Comparison of ENCODE assay signal across 8 mouse cellular contexts in the genomic region with DNA sequence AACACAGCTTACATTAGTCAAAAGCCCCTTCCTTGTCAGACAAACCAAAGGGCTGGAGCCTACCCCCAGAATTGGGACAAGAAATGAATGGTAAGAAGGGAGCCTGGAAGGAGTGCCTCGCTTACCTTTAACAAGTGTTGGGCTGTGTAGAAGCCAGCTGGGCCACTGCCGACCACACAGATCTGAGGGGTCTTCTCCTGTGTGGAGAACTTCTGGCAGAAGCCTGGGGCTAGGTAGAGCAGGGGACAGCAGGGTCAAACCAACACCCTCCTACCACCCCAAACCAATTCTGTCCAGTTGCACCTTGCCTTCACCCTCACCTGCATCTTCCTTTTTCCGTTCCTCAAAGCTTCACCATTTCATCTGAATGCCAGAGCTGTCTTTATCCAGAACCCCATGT. TPM values are rescaled to one million over a fixed set of nuclear protein-coding genes. Genes with fewer than 3 reads are reported as not detected.
DNase-seq lines count a peak whose midpoint lies in the region; ATAC-seq and TF ChIP-seq lines count a peak whose summit lies in the region.

No protein-coding gene starts in this region.

- peak overlapping the region; percentile 30; the same call in 1 of the 2 replicates for H3K27ac ChIP-seq in testis, adult 2 months (ENCODE audit: control insufficient read depth, insufficient read depth, low read depth, low read length)
- H3K27ac ChIP-seq in liver, embryonic 14.5 days: no peak overlapping the region

- WGBS in liver, embryonic 14.5 days (ENCODE audit: insufficient replicate concordance): 43% methylated on average over 3 of the region's 3 CpGs

- H3K36me3 ChIP-seq in testis, adult 2 months (ENCODE audit: control insufficient read depth, insufficient read depth, low read length): no peaks in the 10 kb centered on the region
- no peaks in the 10 kb centered on the region for H3K36me3 ChIP-seq in liver, embryonic 14.5 days (replicated peaks; ENCODE audit: control insufficient read depth, insufficient read depth, low read depth)

- H3K9ac ChIP-seq in liver, embryonic 14.5 days (replicated peaks): peak overlapping the region; percentile 79; the same call in 1 of the 2 replicates

- no peaks in the 10 kb centered on the region for H3K9me3 ChIP-seq in liver, embryonic 14.5 days (ENCODE audit: control insufficient read depth, low read length)

- no peaks in the 10 kb centered on the region for H3K27me3 ChIP-seq in testis, adult 2 months (ENCODE audit: control insufficient read depth, insufficient read depth, low read length)
- H3K27me3 ChIP-seq in liver, embryonic 14.5 days (ENCODE audit: control insufficient read depth, insufficient read depth, low read length): no peaks in the 10 kb centered on the region

- peaks cover 6% of the 10 kb centered on the region for H3K4me1 ChIP-seq in testis, adult 2 months (ENCODE audit: control insufficient read depth, insufficient read depth, low read length)
- peaks cover 8 to 30% of the 10 kb centered on the region in 2 experiments for H3K4me1 ChIP-seq in liver, embryonic 14.5 days (replicated peaks; ENCODE audit: control insufficient read depth in 2 of 2, insufficient read depth in 2 of 2, low read length in 1 of 2)

- TF ChIP-seq EP300 in liver, embryonic 14.5 days (IDR thresholded peaks at IDR 0.05; ENCODE audit: low read depth): no peak

- no peak for TF ChIP-seq POLR2A in testis, adult 2 months (IDR thresholded peaks at IDR 0.05; ENCODE audit: control insufficient read depth, low read depth, low read length)

- DNase-seq in cerebellum, adult 9-11 months: peak; percentile 59
- DNase-seq in testis, postnatal 14 days (ENCODE audit: low spot score): no peak
- DNase-seq in liver, embryonic 14.5 days (ENCODE audit: low read depth in 3 of 3, low spot score in 3 of 3): no peak
- no peak for DNase-seq in thymus, postnatal 4 days
- DNase-seq in thymus, postnatal 0 days (ENCODE audit: low spot score): no peak

- H3K4me3 ChIP-seq in testis, adult 2 months (ENCODE audit: control insufficient read depth, low read depth, low read length): peak overlapping the region; percentile 97
- peak overlapping the region; percentile 60 to 77; a peak in 3 of 4 replicates for H3K4me3 ChIP-seq in liver, embryonic 14.5 days (ENCODE audit: insufficient read depth in 1 of 2, low read depth in 2 of 2, low read length in 2 of 2)

- TF ChIP-seq CTCF in testis, adult 2 months (IDR thresholded peaks at IDR 0.05; ENCODE audit: control insufficient read depth, insufficient read depth, insufficient replicate concordance, low read depth, low read length): no peak
- no peak for TF ChIP-seq CTCF in liver, embryonic 14.5 days (IDR thresholded peaks at IDR 0.05; ENCODE audit: low read depth)

- no peak for ATAC-seq in cerebellum, adult (ENCODE audit: insufficient number of reproducible peaks, low FRiP score, low TSS enrichment)
- ATAC-seq in liver, embryonic 14.5 days (ENCODE audit: insufficient read depth): no peak
- ATAC-seq in granulocyte monocyte progenitor cell, adult 5-6 weeks (replicated peaks; ENCODE audit: poor library complexity, severe bottlenecking): no peak

- peak overlapping the region; percentile 99 for H3K4me2 ChIP-seq in liver, embryonic 14.5 days (ENCODE audit: low read depth)

RNA-seq across cellular contexts. Expression of gene Fdxr, which starts 0.9 kb away (rescaled TPM):
- polyA plus RNA-seq in testis, adult 2 months (2012; rRNA removed): 28.0 and 30.7 TPM in 2 replicates
- polyA plus RNA-seq in liver, embryonic 14.5 days (2012; rRNA removed): 11.9 and 13.7 TPM in 2 replicates
- 12.3 and 13.3 TPM in 2 replicates for polyA plus RNA-seq in liver, embryonic 14.5 days (2014; fragmentation: Nextera tagmentation; extraction: Ambion mirVana)
- polyA plus RNA-seq in thymus, postnatal 0 days (2015; fragmentation: Nextera tagmentation; extraction: Ambion mirVana): 22.0 and 22.4 TPM in 2 replicates
- 23.9 and 26.4 TPM in 2 replicates for total RNA-seq in granulocyte monocyte progenitor cell, adult 5-6 weeks (2014; fragmentation: Nextera tagmentation)
- total RNA-seq in granulocyte monocyte progenitor cell, adult 5-6 weeks (2017): 9.7 and 14.2 TPM in 2 replicates

RNA-seq across cellular contexts. Expression of gene Grin2c, which starts 8.9 kb away (rescaled TPM):
- polyA plus RNA-seq in testis, adult 2 months (2012; rRNA removed): 1.2 and 1.5 TPM in 2 replicates
- polyA plus RNA-seq in liver, embryonic 14.5 days (2012; rRNA removed): 0.17 and 0.21 TPM in 2 replicates
- 0.05 TPM in 1 of 2 replicates, not detected in the other for polyA plus RNA-seq in liver, embryonic 14.5 days (2014; fragmentation: Nextera tagmentation; extraction: Ambion mirVana)
- polyA plus RNA-seq in thymus, postnatal 0 days (2015; fragmentation: Nextera tagmentation; extraction: Ambion mirVana): 0.60 and 0.83 TPM in 2 replicates
- total RNA-seq in granulocyte monocyte progenitor cell, adult 5-6 weeks (2014; fragmentation: Nextera tagmentation): not detected in 2 replicates
- not detected in 2 replicates for total RNA-seq in granulocyte monocyte progenitor cell, adult 5-6 weeks (2017)

RNA-seq across cellular contexts. Expression of gene Fads6, which starts 21.5 kb away (rescaled TPM):
- polyA plus RNA-seq in testis, adult 2 months (2012; rRNA removed): 6.4 and 7.0 TPM in 2 replicates
- polyA plus RNA-seq in liver, embryonic 14.5 days (2012; rRNA removed): 6.6 and 6.7 TPM in 2 replicates
- polyA plus RNA-seq in liver, embryonic 14.5 days (2014; fragmentation: Nextera tagmentation; extraction: Ambion mirVana): 2.8 TPM in 2 replicates
- 0.37 and 0.39 TPM in 2 replicates for polyA plus RNA-seq in thymus, postnatal 0 days (2015; fragmentation: Nextera tagmentation; extraction: Ambion mirVana)
- total RNA-seq in granulocyte monocyte progenitor cell, adult 5-6 weeks (2014; fragmentation: Nextera tagmentation): 1.2 and 1.3 TPM in 2 replicates
- total RNA-seq in granulocyte monocyte progenitor cell, adult 5-6 weeks (2017): 1.4 and 2.9 TPM in 2 replicates

RNA-seq across cellular contexts. Expression of gene Otop2, which starts 31.0 kb away (rescaled TPM):
- 8.5 and 8.9 TPM in 2 replicates for polyA plus RNA-seq in testis, adult 2 months (2012; rRNA removed)
- polyA plus RNA-seq in liver, embryonic 14.5 days (2012; rRNA removed): not detected in 2 replicates
- polyA plus RNA-seq in liver, embryonic 14.5 days (2014; fragmentation: Nextera tagmentation; extraction: Ambion mirVana): not detected in 2 replicates
- polyA plus RNA-seq in thymus, postnatal 0 days (2015; fragmentation: Nextera tagmentation; extraction: Ambion mirVana): not detected in 2 replicates
- not detected in 2 replicates for total RNA-seq in granulocyte monocyte progenitor cell, adult 5-6 weeks (2014; fragmentation: Nextera tagmentation)
- not detected in 2 replicates for total RNA-seq in granulocyte monocyte progenitor cell, adult 5-6 weeks (2017)

RNA-seq across cellular contexts. Expression of gene Ush1g, which starts 45.9 kb away (rescaled TPM):
- 3.7 and 4.1 TPM in 2 replicates for polyA plus RNA-seq in testis, adult 2 months (2012; rRNA removed)
- 0.04 and 0.06 TPM in 2 replicates for polyA plus RNA-seq in liver, embryonic 14.5 days (2012; rRNA removed)
- 0.06 and 0.16 TPM in 2 replicates for polyA plus RNA-seq in liver, embryonic 14.5 days (2014; fragmentation: Nextera tagmentation; extraction: Ambion mirVana)
- polyA plus RNA-seq in thymus, postnatal 0 days (2015; fragmentation: Nextera tagmentation; extraction: Ambion mirVana): not detected in 2 replicates
- total RNA-seq in granulocyte monocyte progenitor cell, adult 5-6 weeks (2014; fragmentation: Nextera tagmentation): not detected in 2 replicates
- not detected in 2 replicates for total RNA-seq in granulocyte monocyte progenitor cell, adult 5-6 weeks (2017)
